Mouse (Mus musculus) small intestine, adult 2 months (tissue): Measurements from ENCODE around the gene Scaf8.

Experiments
- CTCF ChIP-seq: fragments of 200-500 bp; IDR thresholded peaks from 2 replicates; pipeline ENCODE4 v1.5.1; 2012; ENCODE audit warnings: low read depth, mild to moderate bottlenecking, control low read depth, inconsistent platforms, low read length, moderate library complexity, mixed read lengths; ENCODE audit not compliant: insufficient replicate concordance, insufficient read length; ENCODE audit errors: extremely low read depth
- POLR2A ChIP-seq: fragments of 200-500 bp; IDR thresholded peaks from 2 replicates; pipeline ENCODE4 v1.6.1; 2012; ENCODE audit warnings: low read depth, mild to moderate bottlenecking, control low read depth, inconsistent platforms, low read length, moderate library complexity

DNA sequence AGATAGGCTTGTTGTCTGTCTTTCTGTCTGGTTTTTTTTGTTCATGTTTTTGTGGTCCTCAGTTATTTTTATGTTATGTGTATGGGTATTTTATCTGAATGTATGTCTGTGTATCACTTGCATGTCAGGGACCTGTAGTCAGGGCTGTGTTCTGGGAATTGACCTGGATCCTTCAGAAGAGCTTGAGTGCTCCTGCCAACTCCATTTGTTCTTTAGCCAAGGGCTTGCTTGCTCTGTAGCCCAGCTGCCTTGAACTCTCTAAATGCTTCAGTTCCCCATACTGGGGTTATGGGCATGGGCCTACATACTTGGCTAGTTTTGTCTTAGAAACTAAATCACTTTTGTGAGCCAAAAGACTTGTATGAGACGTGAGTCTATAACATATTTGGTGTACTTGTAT is 13.9 kb downstream of the Scaf8 start:
- TF ChIP-seq CTCF, result no peak
- TF ChIP-seq POLR2A, result no peak
